Mouse (Mus musculus): Measurements from ENCODE around the gene Krt4. TPM values are rescaled to one million over a fixed set of nuclear protein-coding genes. Genes with fewer than 3 reads are reported as not detected.

Krt4 gene
- not detected in 2 replicates for total RNA-seq (2017)

DNA sequence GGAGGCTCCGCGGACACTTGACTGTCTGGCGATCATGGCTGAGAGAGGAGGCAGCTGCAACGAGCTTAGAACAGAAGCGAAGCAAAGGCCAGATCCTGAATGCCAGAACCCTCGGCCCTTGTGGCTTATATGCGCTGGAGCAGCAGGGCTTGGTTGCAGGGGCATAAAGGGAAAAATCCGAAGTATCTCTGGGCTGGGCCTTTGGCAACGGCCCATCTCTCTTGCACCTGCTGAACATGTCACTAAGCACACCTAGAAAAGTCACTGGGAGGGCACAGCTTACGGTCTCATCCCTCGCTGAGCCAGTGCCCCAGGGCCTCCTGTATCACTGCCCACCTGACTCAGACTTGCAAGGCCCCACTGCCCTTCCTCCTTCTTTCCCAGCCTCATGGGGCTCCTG lies at the start of gene Krt4:
Krt4 (minus strand) TSS at position 101 of the 400 bp plus-strand sequence.
- ATAC-seq (replicated peaks in 1 of 2; ENCODE audit: insufficient read depth in 1 of 2, low FRiP score in 2 of 2, low TSS enrichment in 1 of 2, low read depth in 1 of 2, poor library complexity in 2 of 2, severe bottlenecking in 2 of 2): no peak

- peak; percentile 78 to 83 for ATAC-seq (replicated peaks in 1 of 2; ENCODE audit: insufficient read depth in 1 of 2, low FRiP score in 2 of 2, low TSS enrichment in 1 of 2, low read depth in 1 of 2, poor library complexity in 2 of 2, severe bottlenecking in 2 of 2)
These were observed 49.0 kb upstream of the Krt4 start for GRCm38 (mm10) chr15:101973414-101974077.

GRCm38 (mm10) chr15:101970536-101970935 lies 46.0 kb upstream of the Krt4 start:
- ATAC-seq (replicated peaks in 1 of 2; ENCODE audit: insufficient read depth in 1 of 2, low FRiP score in 2 of 2, low TSS enrichment in 1 of 2, low read depth in 1 of 2, poor library complexity in 2 of 2, severe bottlenecking in 2 of 2): no peak

DNA sequence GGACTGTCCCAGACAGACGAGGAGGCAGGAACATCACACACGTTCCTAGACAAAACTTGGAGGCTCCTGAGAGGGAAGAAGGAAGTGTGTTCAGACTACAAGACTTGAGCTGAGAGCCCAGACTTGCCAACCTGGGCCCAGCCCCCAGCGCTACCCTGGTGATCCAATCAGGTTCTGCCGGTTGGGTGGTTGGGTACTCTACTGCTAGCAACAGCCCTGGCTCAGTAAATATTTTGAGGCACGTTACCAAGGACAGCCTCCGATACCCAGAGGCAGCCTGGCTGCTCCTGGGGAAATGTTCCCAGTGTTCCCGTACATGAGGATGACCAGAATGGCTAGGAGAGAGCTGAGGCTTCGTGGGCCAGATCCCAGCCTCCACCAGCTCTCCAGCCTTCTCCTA lies 42.3 kb upstream of the Krt4 start:
- ATAC-seq (replicated peaks in 1 of 2; ENCODE audit: insufficient read depth in 1 of 2, low FRiP score in 2 of 2, low TSS enrichment in 1 of 2, low read depth in 1 of 2, poor library complexity in 2 of 2, severe bottlenecking in 2 of 2): no peak

DNA sequence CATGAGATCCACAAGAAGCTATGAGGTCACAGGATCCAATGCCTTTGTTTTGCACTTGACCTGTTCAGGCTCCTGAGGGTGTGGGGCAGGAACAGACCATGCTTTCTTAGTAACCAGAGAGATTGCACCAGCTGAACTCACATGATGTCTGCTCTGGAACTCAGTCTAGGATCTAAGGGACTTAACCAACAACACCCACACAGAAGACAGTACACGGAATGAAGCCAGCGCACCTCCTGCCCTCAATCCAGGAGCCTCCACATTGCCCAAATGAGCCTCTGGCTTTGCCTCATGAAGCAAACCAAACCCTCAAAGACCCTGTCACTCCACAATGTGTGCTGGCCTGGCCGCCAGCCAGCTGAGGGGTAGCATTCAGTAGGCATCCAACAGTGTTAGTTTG lies 34.4 kb upstream of the Krt4 start:
- ATAC-seq (replicated peaks in 1 of 2; ENCODE audit: insufficient read depth in 1 of 2, low FRiP score in 2 of 2, low TSS enrichment in 1 of 2, low read depth in 1 of 2, poor library complexity in 2 of 2, severe bottlenecking in 2 of 2): no peak

DNA sequence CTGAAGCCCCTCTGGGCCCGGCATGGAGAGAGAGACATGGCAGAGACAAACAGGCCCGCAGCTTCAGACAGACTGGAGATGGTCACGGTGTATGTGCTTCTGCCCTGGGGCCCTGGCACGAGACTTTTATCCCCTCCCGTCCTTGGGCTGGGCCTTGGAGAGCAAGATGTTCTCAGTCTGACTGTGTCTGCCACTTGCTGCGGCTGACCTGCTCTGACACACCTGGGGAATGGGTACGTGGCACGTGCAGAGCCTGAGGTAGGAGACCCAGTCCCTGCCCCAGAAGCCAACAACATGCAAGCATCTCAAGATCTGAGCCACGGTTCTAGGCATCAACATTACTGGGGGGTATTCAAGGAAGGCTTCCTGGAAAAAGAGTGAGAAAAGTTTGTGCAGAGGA lies 29.7 kb upstream of the Krt4 start, which contains the start of gene Krt78:
Krt78 (minus strand) TSS at position 101 of the 400 bp plus-strand sequence.
- ATAC-seq (replicated peaks in 1 of 2; ENCODE audit: insufficient read depth in 1 of 2, low FRiP score in 2 of 2, low TSS enrichment in 1 of 2, low read depth in 1 of 2, poor library complexity in 2 of 2, severe bottlenecking in 2 of 2): no peak

- ATAC-seq (replicated peaks in 1 of 2; ENCODE audit: insufficient read depth in 1 of 2, low FRiP score in 2 of 2, low TSS enrichment in 1 of 2, low read depth in 1 of 2, poor library complexity in 2 of 2, severe bottlenecking in 2 of 2): no peak
These were observed 28.4 kb upstream of the Krt4 start for GRCm38 (mm10) chr15:101952733-101953474.

DNA sequence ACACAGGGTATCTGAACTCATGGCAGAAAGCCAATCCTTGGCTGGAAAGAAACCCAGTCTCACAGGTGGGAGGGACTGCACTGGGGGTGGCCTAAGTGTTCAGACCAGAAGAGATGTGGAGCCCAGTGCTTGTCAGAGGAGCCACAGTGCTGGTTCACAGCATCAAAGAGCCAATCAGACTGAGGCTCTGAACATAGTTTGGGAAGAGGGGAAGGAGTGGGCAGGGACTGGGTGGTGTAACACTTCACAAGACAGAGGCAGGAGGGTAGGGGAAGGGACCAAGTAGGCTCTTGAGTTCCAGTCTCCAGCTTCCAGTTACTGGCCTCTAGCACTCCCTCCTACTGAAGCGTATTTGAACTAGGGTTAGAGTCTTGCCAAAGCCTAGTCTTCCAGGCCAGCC lies 20.9 kb upstream of the Krt4 start:
- ATAC-seq (replicated peaks in 1 of 2; ENCODE audit: insufficient read depth in 1 of 2, low FRiP score in 2 of 2, low TSS enrichment in 1 of 2, low read depth in 1 of 2, poor library complexity in 2 of 2, severe bottlenecking in 2 of 2): no peak

DNA sequence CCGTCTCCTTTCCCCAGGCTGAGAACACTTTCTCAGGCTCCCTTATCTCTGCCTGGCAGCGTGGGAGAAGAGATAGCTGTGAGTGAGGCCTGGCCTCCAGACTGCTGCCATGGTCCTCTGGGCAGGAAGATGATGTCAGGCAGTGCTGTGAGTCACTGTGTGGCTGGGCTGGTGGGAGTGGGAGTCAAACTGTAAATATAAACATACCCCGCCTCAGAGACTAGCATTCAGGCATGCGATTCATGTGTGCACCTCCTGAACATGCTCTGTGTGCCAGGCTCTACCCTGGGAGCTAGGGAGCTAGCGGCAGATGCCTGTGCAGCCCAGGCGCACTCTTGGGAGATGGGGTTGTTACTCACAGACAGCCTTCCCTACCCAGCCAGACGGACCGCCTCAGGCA lies 17.4 kb upstream of the Krt4 start:
- ATAC-seq (replicated peaks in 1 of 2; ENCODE audit: insufficient read depth in 1 of 2, low FRiP score in 2 of 2, low TSS enrichment in 1 of 2, low read depth in 1 of 2, poor library complexity in 2 of 2, severe bottlenecking in 2 of 2): no peak

GRCm38 (mm10) chr15:101940274-101940829 lies 15.8 kb upstream of the Krt4 start, which contains the start of gene Krt79:
Krt79 (minus strand) TSS chr15:101940324.
- ATAC-seq (replicated peaks in 1 of 2; ENCODE audit: insufficient read depth in 1 of 2, low FRiP score in 2 of 2, low TSS enrichment in 1 of 2, low read depth in 1 of 2, poor library complexity in 2 of 2, severe bottlenecking in 2 of 2): no peak

- no peak for ATAC-seq (replicated peaks in 1 of 2; ENCODE audit: insufficient read depth in 1 of 2, low FRiP score in 2 of 2, low TSS enrichment in 1 of 2, low read depth in 1 of 2, poor library complexity in 2 of 2, severe bottlenecking in 2 of 2)
These were observed 14.2 kb upstream of the Krt4 start for GRCm38 (mm10) chr15:101938600-101939308.

DNA sequence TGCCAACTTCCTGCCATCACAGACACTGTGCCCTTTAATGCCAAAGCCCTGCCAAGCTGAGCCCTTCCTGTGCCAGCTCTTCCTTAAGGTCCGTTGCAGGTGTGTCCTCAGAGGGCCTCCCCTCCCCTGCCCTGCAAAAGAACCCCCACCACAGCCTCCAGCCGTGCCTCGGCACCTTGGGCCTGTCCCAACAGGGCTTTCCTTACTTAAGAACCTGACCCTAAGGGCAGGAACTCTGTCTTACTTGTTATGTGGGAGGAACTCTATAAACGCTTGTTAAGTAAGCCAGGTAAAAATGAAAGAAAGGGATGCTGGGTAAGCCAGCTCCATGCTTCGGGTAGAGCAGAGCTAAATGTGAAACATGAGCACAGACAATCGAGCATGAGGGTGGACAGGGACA lies 8.5 kb upstream of the Krt4 start:
- no peak for ATAC-seq (replicated peaks in 1 of 2; ENCODE audit: insufficient read depth in 1 of 2, low FRiP score in 2 of 2, low TSS enrichment in 1 of 2, low read depth in 1 of 2, poor library complexity in 2 of 2, severe bottlenecking in 2 of 2)

GRCm38 (mm10) chr15:101929666-101930065 lies 5.1 kb upstream of the Krt4 start:
- 0 out of 4 replicates have a peak, but pooled peaks of 1 of the 2 experiments have one; percentile 27 for ATAC-seq (replicated peaks in 1 of 2; ENCODE audit: insufficient read depth in 1 of 2, low FRiP score in 2 of 2, low TSS enrichment in 1 of 2, low read depth in 1 of 2, poor library complexity in 2 of 2, severe bottlenecking in 2 of 2)

GRCm38 (mm10) chr15:101929087-101929486 lies 4.6 kb upstream of the Krt4 start:
- ATAC-seq (replicated peaks in 1 of 2; ENCODE audit: insufficient read depth in 1 of 2, low FRiP score in 2 of 2, low TSS enrichment in 1 of 2, low read depth in 1 of 2, poor library complexity in 2 of 2, severe bottlenecking in 2 of 2): no peak

DNA sequence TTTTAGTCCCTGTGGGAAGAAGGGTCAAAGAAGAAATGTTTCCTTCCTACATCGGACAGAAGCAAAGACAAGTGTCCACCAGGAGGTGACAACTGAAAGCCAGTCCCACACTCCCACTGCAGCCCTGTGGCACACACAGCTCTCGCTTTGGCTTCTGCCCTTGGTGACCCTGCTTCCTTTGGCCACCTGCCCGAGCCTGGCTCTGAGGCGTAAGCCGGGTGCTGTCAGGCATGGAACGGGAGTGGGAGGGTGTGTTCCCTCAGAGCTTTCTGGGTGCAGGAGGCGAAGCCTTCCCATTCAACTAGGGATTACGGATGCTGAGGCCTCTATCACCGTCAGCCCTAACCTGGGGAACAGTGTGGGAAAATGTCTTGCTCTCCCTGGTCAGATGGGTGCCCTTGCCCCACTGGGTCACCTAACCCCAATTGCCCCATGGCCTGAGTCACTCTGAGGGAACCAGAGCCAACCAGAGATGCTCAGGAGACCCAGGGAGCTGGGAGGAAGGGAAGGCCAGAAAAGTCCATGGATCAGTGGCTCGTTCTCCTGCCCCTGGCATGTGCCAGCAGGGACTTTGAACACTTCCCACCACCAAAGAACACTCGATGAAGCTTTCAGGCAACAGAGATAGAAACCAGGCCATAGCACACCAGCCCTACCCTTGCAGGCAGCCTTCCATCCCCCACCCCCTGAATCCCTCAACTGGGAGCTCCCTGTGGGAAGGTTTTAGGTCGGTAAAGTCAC lies 3.0 kb upstream of the Krt4 start:
- ATAC-seq (replicated peaks in 1 of 2; ENCODE audit: insufficient read depth in 1 of 2, low FRiP score in 2 of 2, low TSS enrichment in 1 of 2, low read depth in 1 of 2, poor library complexity in 2 of 2, severe bottlenecking in 2 of 2): no peak

GRCm38 (mm10) chr15:101925041-101925440 lies 506 bp upstream of the Krt4 start:
- no peak for ATAC-seq (replicated peaks in 1 of 2; ENCODE audit: insufficient read depth in 1 of 2, low FRiP score in 2 of 2, low TSS enrichment in 1 of 2, low read depth in 1 of 2, poor library complexity in 2 of 2, severe bottlenecking in 2 of 2)

- ATAC-seq (replicated peaks in 1 of 2; ENCODE audit: insufficient read depth in 1 of 2, low FRiP score in 2 of 2, low TSS enrichment in 1 of 2, low read depth in 1 of 2, poor library complexity in 2 of 2, severe bottlenecking in 2 of 2): no peak
These were observed 2.2 kb downstream of the Krt4 start for GRCm38 (mm10) chr15:101922296-101922695.

All from hematopoietic stem cell, adult 5-6 weeks (primary cell).